Comparison of ENCODE assay signal across 8 mouse cellular contexts in the genomic region with DNA sequence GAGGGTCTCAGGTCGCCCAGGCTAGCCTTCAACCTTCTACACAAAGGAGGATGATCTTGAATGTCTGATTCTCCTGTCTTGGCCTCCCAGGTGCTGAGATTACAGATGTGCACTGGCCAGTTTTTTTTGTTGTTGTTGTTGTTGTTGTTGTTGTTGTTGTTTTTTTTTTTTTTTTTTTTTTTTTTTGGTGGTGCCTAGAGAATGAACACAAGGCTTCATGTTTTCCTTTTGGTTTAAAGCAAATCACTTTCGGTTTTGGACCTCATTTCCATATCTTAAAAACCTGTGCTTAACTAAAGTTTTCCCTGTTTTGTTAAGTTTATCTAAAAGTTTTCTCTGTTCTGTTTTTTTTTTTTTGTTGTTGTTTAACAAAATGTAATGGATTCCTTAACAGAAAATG. TPM values are rescaled to one million over a fixed set of nuclear protein-coding genes. Genes with fewer than 3 reads are reported as not detected.
DNase-seq lines count a peak whose midpoint lies in the region; ATAC-seq and TF ChIP-seq lines count a peak whose summit lies in the region.

No protein-coding gene starts in this region.

- peaks cover 4% of the 10 kb centered on the region for H3K36me3 ChIP-seq in spleen, adult 2 months (ENCODE audit: control insufficient read depth, insufficient read depth, low read length)
- H3K36me3 ChIP-seq in liver, embryonic 11.5 days (ENCODE audit: control insufficient read depth, insufficient read depth, low read length), result peaks cover 13% of the 10 kb centered on the region

- 4% methylated on average over 2 of the region's 2 CpGs for WGBS in cerebellum, adult 2 months
- WGBS in spleen, adult 2 months, result 17% methylated on average over 2 of the region's 2 CpGs
- 13% methylated on average over 2 of the region's 2 CpGs for WGBS in liver, embryonic 11.5 days

- H3K9ac ChIP-seq in liver, embryonic 11.5 days (ENCODE audit: low read depth, low read length), result peak overlapping the region; percentile 98

- H3K9me3 ChIP-seq in liver, embryonic 11.5 days (ENCODE audit: control insufficient read depth, low read length), result no peaks in the 10 kb centered on the region

- no peaks in the 10 kb centered on the region for H3K4me1 ChIP-seq in cerebellum, adult 2 months (ENCODE audit: control insufficient read depth, insufficient read depth, low read length)
- peaks cover 5% of the 10 kb centered on the region; the same call in 1 of the 2 replicates for H3K4me1 ChIP-seq in spleen, adult 2 months (ENCODE audit: control insufficient read depth, insufficient read depth, insufficient read length)
- H3K4me1 ChIP-seq in liver, embryonic 11.5 days (replicated peaks; ENCODE audit: control insufficient read depth, insufficient read depth, low read length), result peaks cover 26% of the 10 kb centered on the region

- DNase-seq in cerebellum, adult 2 months, result no peak
- DNase-seq in cerebellum, adult 9-11 months, result no peak
- DNase-seq in spleen, adult 2 months (ENCODE audit: low read depth in 1 of 2, low spot score in 2 of 2), result no peak
- no peak for DNase-seq in spleen, adult 12 weeks (ENCODE audit: low spot score)
- no peak for DNase-seq in liver, embryonic 11.5 days (ENCODE audit: low spot score)
- no peak for DNase-seq in frontal cortex, postnatal 14 days (ENCODE audit: low spot score in 2 of 2)
- no peak for DNase-seq in gastrocnemius, postnatal 10 days
- DNase-seq in urinary bladder, adult 18-20 months (ENCODE audit: low spot score in 2 of 2), result no peak

- H3K4me3 ChIP-seq in cerebellum, adult 2 months (replicated peaks; ENCODE audit: insufficient read depth, low read depth, low read length), result peak overlapping the region; percentile 68
- H3K4me3 ChIP-seq in spleen, adult 2 months (ENCODE audit: extremely low read depth, insufficient read depth, insufficient read length), result peak overlapping the region; percentile 94
- peak overlapping the region; percentile 98 for H3K4me3 ChIP-seq in liver, embryonic 11.5 days (ENCODE audit: low read depth, low read length)

- H3K27me3 ChIP-seq in cerebellum, adult 2 months (ENCODE audit: control insufficient read depth, insufficient read depth, low read length), result no peaks in the 10 kb centered on the region
- no peaks in the 10 kb centered on the region for H3K27me3 ChIP-seq in spleen, adult 2 months (ENCODE audit: control insufficient read depth, insufficient read depth, low read length)
- no peaks in the 10 kb centered on the region for H3K27me3 ChIP-seq in liver, embryonic 11.5 days (replicated peaks; ENCODE audit: control insufficient read depth, insufficient read depth, low read length)

- no peak overlapping the region for H3K27ac ChIP-seq in cerebellum, adult 2 months (ENCODE audit: insufficient read depth, low read length)
- no peak overlapping the region for H3K27ac ChIP-seq in spleen, adult 2 months (ENCODE audit: insufficient read depth, low read length)
- H3K27ac ChIP-seq in liver, embryonic 11.5 days (ENCODE audit: low read depth, low read length), result no peak overlapping the region

- no peak for TF ChIP-seq POLR2A in cerebellum, adult 2 months (IDR thresholded peaks at IDR 0.05; ENCODE audit: borderline replicate concordance, insufficient read depth, low read length)
- no peak for TF ChIP-seq POLR2A in spleen, adult 2 months (IDR thresholded peaks at IDR 0.05; ENCODE audit: low read depth, low read length)

- peak overlapping the region; percentile 100 for H3K4me2 ChIP-seq in liver, embryonic 11.5 days

- no peak for ATAC-seq in liver, embryonic 11.5 days (replicated peaks; ENCODE audit: low FRiP score)

- no peak for TF ChIP-seq CTCF in cerebellum, adult 2 months (IDR thresholded peaks at IDR 0.05; ENCODE audit: borderline replicate concordance, insufficient read depth, low read depth, low read length)
- TF ChIP-seq CTCF in spleen, adult 2 months (IDR thresholded peaks at IDR 0.05; ENCODE audit: extremely low read depth, insufficient read depth, insufficient read length, insufficient replicate concordance), result no peak

RNA-seq across cellular contexts. Expression of a gene that starts 3.4 kb away (rescaled TPM):
- 25.2 and 27.3 TPM in 2 replicates for polyA plus RNA-seq in cerebellum, adult 2 months (2012; rRNA removed)
- polyA plus RNA-seq in spleen, adult 2 months (2012; rRNA removed), result 15.0 and 16.9 TPM in 2 replicates
- polyA plus RNA-seq in liver, embryonic 11.5 days (2014; fragmentation: Nextera tagmentation; extraction: Ambion mirVana), result 37.7 and 38.5 TPM in 2 replicates
- total RNA-seq in gastrocnemius, postnatal 10 days (2021), result 10 to 100 TPM; 73.2 to 73.7 TPM
